Mouse (Mus musculus) myocyte (in vitro differentiated cells): Measurements from ENCODE around the gene Rad18.

ENCODE experiments used
- CEBPB ChIP-seq: IDR thresholded peaks from 2 replicates; pipeline ENCODE4 v1.6.1; 2011; ENCODE audit warnings: mild to moderate bottlenecking, moderate library complexity; ENCODE audit not compliant: poor library complexity, insufficient read depth, severe bottlenecking
- E2F4 ChIP-seq: IDR thresholded peaks from one replicate; pipeline ENCODE4 v1.6.1; 2011; ENCODE audit warnings: mild to moderate bottlenecking, control low read depth, moderate library complexity; ENCODE audit not compliant: insufficient read depth
- MAX ChIP-seq: IDR thresholded peaks from one replicate; pipeline ENCODE4 v1.6.1; 2011; ENCODE audit warnings: low read depth, mild to moderate bottlenecking, control low read depth
- MYOD1 ChIP-seq, 3 experiments: IDR thresholded peaks; one replicate each; pipeline ENCODE4 v1.6.1; 2011; ENCODE audit warnings: control low read depth in 2 of 3, low read depth in 2 of 3, mild to moderate bottlenecking in 2 of 3, moderate library complexity in 1 of 3; ENCODE audit not compliant: insufficient read length in 2 of 3, control insufficient read depth in 1 of 3
- MYOG ChIP-seq, 3 experiments: IDR thresholded peaks; one replicate each; pipeline ENCODE4 v1.6.1; 2011; ENCODE audit warnings: control low read depth in 2 of 3, low read depth in 2 of 3, mild to moderate bottlenecking in 2 of 3; ENCODE audit not compliant: insufficient read length in 2 of 3, control insufficient read depth in 1 of 3, insufficient read depth in 1 of 3
- POLR2A ChIP-seq: IDR thresholded peaks from one replicate; pipeline ENCODE4 v1.6.1; 2011; ENCODE audit warnings: low read depth, mild to moderate bottlenecking, control low read depth, moderate library complexity; ENCODE audit not compliant: insufficient read length
- POLR2AphosphoS2 ChIP-seq: IDR thresholded peaks from one replicate; pipeline ENCODE4 v1.6.1; 2011; ENCODE audit warnings: low read depth, control low read depth; ENCODE audit not compliant: insufficient read length
- REST ChIP-seq: IDR thresholded peaks from one replicate; pipeline ENCODE4 v1.6.1; 2011; ENCODE audit warnings: mild to moderate bottlenecking, control low read depth, moderate library complexity; ENCODE audit not compliant: insufficient read depth, insufficient read length
- SRF ChIP-seq: IDR thresholded peaks from one replicate; pipeline ENCODE4 v1.6.1; 2011; ENCODE audit warnings: low read depth; ENCODE audit not compliant: control insufficient read depth, insufficient read length
- TCF12 ChIP-seq: IDR thresholded peaks from one replicate; pipeline ENCODE4 v1.6.1; 2011; ENCODE audit warnings: mild to moderate bottlenecking, control low read depth; ENCODE audit not compliant: poor library complexity, insufficient read depth, severe bottlenecking
- TCF3 ChIP-seq: IDR thresholded peaks from one replicate; pipeline ENCODE4 v1.6.1; 2011; ENCODE audit warnings: low read depth, control low read depth; ENCODE audit not compliant: insufficient read length
- USF1 ChIP-seq: IDR thresholded peaks from one replicate; pipeline ENCODE4 v1.6.1; 2011; ENCODE audit warnings: low read depth, mild to moderate bottlenecking, control low read depth, moderate library complexity

DNA sequence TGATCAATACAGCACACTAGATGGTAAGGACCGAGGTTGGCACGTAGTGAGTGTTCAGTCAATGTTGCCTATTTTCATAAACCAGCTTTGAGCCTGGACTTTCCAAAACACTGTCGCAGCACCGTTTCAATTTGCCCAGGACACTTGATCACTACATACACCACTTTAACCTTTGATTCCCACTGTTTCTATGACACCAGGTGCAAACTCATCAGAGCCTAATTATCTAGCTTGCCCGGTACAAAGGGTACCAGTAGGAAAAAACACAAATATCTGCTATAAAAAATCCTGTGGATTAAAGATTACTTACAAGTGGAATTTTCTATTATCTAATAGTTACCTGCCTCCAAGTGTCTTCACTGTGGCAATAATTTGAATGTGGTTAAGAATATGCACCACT is 64.4 kb downstream of the Rad18 start:
- TF ChIP-seq POLR2A (no peak), MAX (no peak), MYOG (IDR thresholded peaks at IDR 0.05; ENCODE audit: control insufficient read depth in 1 of 3, insufficient read depth in 1 of 3, insufficient read length in 2 of 3, low read depth in 2 of 3) (no peak), USF1 (no peak), REST (no peak), POLR2AphosphoS2 (no peak), SRF (no peak), E2F4 (no peak), TCF3 (no peak), TCF12 (no peak), MYOD1 (IDR thresholded peaks at IDR 0.05; ENCODE audit: control insufficient read depth in 1 of 3, insufficient read length in 2 of 3, low read depth in 2 of 3) (no peak), CEBPB (no peak)
